Mouse (Mus musculus) heart, adult 8-10 months (tissue): ENCODE results near the gene Lmod1. TPM values are rescaled to one million over a fixed set of nuclear protein-coding genes. Genes with fewer than 3 reads are reported as not detected.

Experiments
- DNase-seq: peaks from one replicate; pipeline ENCODE4 v3.0.0; 2022; ENCODE audit warnings: low spot score
- total RNA-seq, 4 experiments: library from RNA; stranded (reverse); gene quantifications; 2 replicates each; pipeline ENCODE4 v1.2.4; 2022

Lmod1 gene
- total RNA-seq: 1 to 10 TPM; 1.9 to 3.0 (median 2.5) TPM

- peak; percentile 11 for DNase-seq
Measured at GRCm38 (mm10) chr1:135324571-135324970, at the start of gene Lmod1. TSS of gene Lmod1 (plus strand) at chr1:135324807.

GRCm38 (mm10) chr1:135280646-135281045 lies 44.0 kb upstream of the Lmod1 start:
- peak; percentile 65 for DNase-seq

GRCm38 (mm10) chr1:135281841-135282240 lies 42.8 kb upstream of the Lmod1 start:
- no peak for DNase-seq

GRCm38 (mm10) chr1:135282536-135283286 lies 41.9 kb upstream of the Lmod1 start:
- peak; percentile 53 for DNase-seq

- DNase-seq: peak; percentile 37
Measured at GRCm38 (mm10) chr1:135283287-135283825, 41.3 kb upstream of the Lmod1 start.

GRCm38 (mm10) chr1:135283826-135284291 lies 40.7 kb upstream of the Lmod1 start, which contains the start of gene Rnpep:
TSS of gene Rnpep (minus strand) at chr1:135284084.
- peak; percentile 58 for DNase-seq

- DNase-seq: peak; percentile 31
Measured at GRCm38 (mm10) chr1:135286311-135286710, 38.3 kb upstream of the Lmod1 start.

- no peak for DNase-seq
Measured at GRCm38 (mm10) chr1:135290908-135291307, 33.7 kb upstream of the Lmod1 start.

- DNase-seq: no peak
Measured at GRCm38 (mm10) chr1:135311356-135311755, 13.3 kb upstream of the Lmod1 start.

- DNase-seq: no peak
Measured at GRCm38 (mm10) chr1:135312201-135312600, 12.4 kb upstream of the Lmod1 start.

- peak; percentile 94 for DNase-seq
Measured at GRCm38 (mm10) chr1:135313284-135314031, 11.1 kb upstream of the Lmod1 start, which contains the start of gene Timm17a. TSS of gene Timm17a (minus strand) at chr1:135313778.

- no peak for DNase-seq
Measured at GRCm38 (mm10) chr1:135323367-135323901, 1.2 kb upstream of the Lmod1 start.

- DNase-seq: no peak
Measured at GRCm38 (mm10) chr1:135325934-135326333, 1.3 kb downstream of the Lmod1 start.

GRCm38 (mm10) chr1:135328368-135328767 lies 3.8 kb downstream of the Lmod1 start:
- DNase-seq: no peak

- DNase-seq: no peak
Measured at GRCm38 (mm10) chr1:135330578-135330977, 6.0 kb downstream of the Lmod1 start.

GRCm38 (mm10) chr1:135341947-135342346 lies 17.3 kb downstream of the Lmod1 start:
- DNase-seq: no peak

GRCm38 (mm10) chr1:135344026-135344425 lies 19.4 kb downstream of the Lmod1 start:
- DNase-seq: no peak

- no peak for DNase-seq
Measured at GRCm38 (mm10) chr1:135346891-135347290, 22.3 kb downstream of the Lmod1 start.

GRCm38 (mm10) chr1:135347498-135348169 lies 23.0 kb downstream of the Lmod1 start:
- peak; percentile 38 for DNase-seq

GRCm38 (mm10) chr1:135351953-135352352 lies 27.3 kb downstream of the Lmod1 start:
- peak; percentile 63 for DNase-seq

- no peak for DNase-seq
Measured at GRCm38 (mm10) chr1:135359071-135359470, 34.5 kb downstream of the Lmod1 start.
